Mouse (Mus musculus) c-Kit-positive CD71-positive TER-119-positive erythroid progenitor cells, embryonic 14.5 days (primary cell): Measurements from ENCODE around the gene Prkab1.

ENCODE experiments used
- DNase-seq: peaks from one replicate; pipeline ENCODE4 v3.0.0-alpha.2; 2013; ENCODE audit warnings: low spot score

Prkab1 gene

DNA sequence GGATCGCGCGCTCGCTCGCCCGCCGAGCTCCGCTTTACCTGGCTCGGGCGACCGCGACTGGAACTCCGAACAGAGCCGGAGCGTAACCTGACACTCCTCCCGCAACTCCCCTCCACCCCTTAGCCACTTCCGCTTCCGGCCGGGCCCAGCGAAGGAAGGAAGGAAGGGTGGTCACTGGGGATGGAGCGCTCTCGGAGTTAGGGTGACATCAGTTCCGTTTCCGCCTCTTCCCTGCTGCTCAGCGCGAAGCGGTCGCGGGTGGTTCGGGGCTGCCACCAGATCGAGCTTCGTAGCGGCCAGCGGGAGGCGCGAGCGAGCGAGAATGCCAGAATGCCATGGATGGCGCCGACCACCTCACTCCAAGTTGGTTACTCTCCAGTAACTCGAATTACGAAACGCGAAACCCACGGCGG lies at the start of gene Prkab1:
TSS of gene Prkab1 (minus strand) at position 182 of the 413 bp plus-strand sequence.
- DNase-seq, result peak; percentile 92

DNA sequence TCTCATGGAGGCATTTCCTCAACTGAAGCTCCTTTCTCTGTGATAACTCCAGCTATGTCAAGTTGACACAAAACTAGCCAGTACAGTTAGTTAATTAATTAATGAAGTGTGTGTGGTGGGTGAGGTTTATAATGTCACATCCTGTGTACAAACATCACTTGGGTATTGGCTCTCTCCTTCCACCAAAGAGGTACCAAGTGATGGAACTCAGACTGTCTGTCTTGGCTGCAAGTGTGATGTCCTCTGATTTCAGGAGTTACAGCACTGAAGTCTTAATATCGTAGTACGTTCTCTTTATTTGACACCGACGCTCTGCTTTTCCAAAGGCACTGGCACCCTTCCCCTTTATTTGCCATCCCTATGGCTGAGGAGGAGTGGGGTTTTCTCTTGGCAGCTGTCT lies 45.3 kb upstream of the Prkab1 start:
- no peak for DNase-seq

DNA sequence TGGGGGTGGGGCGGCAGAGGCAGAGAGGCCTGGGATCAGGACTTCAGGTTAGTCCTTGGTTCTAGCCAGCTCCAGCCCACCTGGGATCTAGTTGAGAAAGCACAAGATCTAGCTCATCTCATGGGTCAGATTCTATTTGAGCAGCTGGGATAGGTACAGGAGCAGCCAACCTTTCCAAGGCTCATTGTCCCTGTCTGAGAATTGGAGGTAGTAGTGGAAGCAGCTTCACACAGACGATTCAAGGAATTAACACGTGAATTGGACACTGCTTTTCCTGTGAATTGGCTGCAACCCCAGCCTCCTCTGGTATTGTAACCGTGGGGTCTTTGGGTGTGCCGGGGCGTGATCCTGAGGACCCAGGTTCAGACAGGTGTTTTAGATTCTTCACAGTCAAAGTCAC lies 28.5 kb upstream of the Prkab1 start:
- DNase-seq, result no peak

DNA sequence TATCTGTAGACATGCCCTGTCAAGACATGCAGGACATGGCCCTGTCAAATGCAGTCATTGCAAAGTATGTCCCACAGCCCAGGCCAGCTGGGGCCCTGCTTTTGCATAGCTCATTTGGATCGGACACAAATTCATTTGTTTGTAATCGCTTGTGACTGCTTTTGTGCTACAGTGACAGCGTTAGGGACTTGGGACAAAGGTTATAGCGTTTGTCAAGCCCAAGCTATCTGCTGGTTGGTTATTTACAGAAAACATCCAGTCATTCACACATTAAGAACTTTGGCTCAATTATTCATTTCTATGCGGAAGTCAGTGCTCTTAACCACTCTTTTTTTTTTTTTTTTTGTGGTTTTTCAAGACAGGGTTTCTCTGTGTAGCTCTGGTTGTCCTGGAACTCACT lies 27.9 kb upstream of the Prkab1 start:
- DNase-seq, result no peak

DNA sequence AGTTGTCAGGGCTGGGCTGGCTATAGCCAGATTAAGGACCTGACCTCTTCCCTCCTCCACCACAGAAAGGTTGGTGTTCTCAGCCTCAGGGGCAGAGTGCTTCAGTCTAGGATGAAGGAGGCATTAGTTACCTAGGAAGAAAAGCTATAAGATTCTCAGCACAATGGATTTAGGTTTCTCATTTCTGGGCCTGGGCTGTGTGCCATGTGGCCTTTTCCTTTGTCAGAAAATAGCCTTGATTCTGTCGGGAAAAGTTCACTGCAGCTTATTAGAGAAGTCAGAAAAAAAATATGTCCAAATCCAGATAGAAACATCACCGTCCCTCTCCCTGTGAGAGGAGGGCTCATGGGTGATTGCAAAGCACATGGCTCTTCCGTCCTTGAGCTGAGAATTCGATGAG lies 25.5 kb upstream of the Prkab1 start:
- DNase-seq, result no peak

DNA sequence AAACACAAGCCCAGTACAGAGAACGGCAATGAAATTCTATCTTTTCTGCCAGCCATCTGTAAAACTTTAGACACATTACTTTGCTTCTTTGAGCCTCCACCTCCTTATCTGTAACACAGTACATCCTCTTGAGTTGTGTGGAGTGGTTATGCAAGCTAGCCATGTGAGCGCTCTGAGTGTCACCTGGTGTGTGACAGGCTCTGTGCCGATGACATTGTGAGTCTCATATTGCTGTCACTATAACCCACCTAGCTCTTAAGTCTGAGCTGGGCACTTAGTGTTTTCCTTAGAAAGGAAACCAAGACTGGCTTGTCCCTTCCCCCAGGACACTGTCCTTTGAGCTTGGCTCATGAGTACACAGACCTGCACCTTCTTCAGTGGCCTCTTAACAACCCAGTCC lies 24.0 kb upstream of the Prkab1 start:
- no peak for DNase-seq

DNA sequence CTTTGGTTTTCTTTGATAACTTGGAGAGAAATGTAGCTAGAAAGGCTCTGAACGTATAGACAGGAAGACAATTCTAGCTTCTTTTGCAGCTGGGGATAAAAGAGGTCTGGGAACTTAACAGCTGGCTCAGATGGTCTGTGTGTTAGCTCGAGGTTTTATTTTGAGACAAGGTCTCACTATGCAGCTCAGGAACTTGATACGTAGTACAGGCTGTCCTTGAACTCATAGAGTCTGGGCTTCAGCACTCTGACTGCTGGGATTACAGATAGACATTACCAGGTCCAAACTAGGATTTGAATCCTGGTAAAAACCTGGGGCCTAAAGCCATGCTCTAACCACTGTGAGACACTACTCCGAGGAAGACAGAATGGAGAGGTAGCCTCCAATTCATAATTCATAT lies 21.9 kb upstream of the Prkab1 start:
- DNase-seq, result no peak

DNA sequence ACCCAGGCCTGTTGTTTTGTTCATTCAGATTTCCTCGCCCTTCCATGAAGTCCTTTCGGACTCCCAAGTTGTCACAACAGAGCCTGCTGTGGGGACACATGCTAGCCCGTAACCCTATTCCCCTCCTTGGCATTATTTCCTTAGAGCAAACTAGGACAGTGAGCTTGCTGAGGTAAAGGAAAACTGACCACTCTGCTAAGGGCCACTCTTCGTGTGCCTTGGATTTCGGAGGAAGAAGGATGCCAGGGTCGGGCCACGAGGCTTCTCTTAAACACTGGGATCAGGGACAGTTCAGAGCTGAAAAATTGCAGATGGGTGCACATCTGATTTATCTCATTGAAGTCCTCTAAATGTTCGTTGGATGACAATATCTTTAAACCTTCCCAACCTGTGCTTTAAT lies 21.3 kb upstream of the Prkab1 start:
- DNase-seq, result no peak

DNA sequence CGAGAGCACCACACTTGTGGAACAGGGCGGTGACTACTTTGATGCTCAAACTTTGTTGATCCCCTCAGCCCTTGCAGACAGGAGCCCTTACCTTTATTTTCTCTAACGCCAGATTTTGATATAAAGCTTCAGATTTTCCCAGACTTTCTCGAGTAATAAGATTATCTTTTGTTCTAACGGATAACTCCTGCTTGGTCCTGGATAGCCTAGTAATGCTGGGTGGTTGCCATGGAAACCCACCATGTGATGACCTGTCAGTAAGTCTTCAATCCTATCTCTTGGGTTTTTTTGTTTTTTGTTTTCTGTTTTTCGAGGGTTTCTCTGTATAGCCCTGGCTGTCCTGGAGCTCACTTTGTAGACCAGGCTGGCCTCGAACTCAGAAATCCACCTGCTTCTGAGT lies 17.9 kb upstream of the Prkab1 start:
- no peak for DNase-seq

DNA sequence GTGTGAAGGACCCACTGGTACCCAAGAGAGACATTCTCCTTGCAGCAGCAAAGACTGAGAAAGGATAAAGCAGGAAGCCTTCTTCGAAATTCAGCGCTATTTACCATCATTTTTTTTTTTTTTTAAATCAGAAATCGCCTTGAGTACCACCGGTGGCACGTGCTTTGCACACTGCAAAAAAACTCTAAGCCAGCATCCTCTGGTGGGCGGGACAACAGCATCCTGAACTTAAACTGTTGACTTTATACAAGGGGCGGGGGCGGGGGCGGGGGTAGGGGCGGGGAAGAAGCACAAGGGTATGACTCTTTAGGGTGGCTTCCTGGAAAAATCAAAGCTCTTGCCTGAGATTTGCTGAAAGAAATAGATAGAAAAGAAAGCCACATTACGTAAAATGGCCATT lies 15.4 kb upstream of the Prkab1 start:
- DNase-seq, result no peak

DNA sequence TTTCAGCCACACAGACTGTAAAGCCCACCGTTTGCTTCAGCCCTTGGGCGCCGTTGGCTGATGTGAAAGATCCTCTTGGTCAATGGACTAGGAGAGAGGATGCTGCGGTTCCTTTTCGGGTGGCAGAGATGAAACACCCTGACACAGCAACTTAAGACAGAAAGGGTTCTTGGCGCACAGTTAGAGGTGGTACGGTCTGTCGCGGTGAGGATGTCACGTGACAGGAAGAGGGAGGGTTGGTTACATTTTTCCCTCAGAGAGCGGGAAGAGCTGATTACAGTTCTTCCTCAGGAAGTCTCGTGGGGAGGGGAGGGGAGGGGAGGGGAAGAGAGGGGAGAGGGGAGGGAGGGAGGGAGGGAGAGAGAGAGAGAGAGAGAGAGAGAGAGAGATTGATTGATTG lies 13.4 kb upstream of the Prkab1 start:
- DNase-seq, result no peak

DNA sequence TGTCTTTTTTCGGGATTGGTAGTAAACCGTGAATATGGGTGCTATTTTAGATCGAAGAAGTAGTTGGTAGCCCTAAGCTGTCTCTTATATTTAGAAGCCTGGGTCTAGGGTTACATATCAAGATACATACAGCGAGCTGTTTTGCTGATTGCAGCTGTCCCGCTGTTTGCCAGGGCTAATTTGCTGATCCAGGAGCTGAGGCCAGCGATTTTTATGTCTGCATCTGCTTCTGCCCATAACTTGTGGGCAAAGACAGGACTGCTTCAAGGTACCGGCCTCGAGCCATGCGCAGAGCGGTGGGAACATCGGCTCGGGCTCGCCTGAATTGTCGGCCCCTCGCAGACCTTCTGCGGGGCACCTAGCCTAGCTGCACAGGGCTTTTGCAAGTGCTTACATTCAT lies 12.2 kb upstream of the Prkab1 start:
- DNase-seq, result no peak

DNA sequence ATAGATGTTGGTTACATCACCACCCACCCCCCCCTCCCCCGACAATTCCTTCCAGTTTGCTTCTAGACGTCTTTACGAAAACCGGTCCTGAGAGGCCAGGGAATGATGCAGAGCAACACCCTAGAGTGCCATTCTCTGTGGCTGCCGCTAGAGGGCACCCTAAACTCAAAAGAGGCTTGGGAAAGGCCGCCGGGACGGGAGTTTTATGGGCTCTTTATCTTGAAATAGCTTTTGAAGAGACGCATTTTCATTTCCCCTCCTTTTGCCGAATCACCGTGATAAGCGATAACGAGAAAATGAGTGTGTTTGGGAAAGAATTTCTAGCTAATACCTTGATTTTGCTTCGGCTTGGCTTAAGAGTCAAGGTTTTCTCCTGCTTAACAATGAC lies 6.9 kb upstream of the Prkab1 start:
- DNase-seq, result peak; percentile 88

DNA sequence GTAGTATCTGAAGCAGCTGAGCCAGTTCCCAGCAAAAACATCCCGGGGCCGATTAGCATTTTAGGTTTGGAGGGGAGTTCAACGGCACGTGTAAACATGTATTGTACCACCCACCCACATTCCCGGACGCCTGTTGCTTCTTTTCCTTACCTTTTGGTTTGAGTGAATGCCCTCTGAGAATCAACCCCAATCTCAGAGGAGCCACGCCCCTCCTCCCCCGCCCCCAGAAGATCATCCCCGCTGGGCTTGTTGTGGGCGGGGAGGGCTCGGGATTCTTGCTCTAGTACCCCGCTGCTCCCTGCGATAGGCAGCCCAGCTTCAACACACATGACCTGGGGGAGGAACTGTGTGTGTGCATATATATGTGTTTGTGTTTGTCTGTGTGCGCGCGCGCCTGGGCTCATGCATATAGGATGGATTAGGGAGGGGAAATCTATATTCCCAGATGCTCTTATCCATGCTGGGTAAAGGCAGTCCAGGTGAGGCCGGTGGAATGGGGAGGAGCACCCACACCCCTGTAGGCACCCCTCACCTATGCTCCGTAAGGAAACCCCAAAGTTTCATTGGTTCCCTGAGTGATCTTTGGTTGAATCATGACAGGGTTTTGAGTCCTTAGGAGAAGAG lies 6.4 kb upstream of the Prkab1 start:
- no peak for DNase-seq

DNA sequence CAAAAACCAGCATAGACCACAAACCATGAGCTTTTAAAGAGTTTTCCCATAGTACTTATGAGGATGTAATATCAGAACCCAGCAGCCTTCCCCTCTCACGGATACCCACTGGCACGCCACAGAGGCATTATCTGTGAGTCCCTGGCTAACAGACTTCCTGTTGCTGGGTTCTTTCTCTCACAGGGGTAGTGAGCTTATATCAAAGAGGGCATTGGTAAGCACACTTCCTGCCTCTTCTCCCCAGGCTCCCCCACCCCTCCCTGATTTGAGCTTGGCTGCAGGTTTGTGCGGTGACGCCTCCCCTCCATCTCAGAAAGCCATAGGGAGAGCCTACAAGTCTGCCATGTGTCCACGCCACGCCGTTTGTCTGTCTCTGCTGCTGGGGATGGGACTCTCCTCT lies 4.8 kb upstream of the Prkab1 start:
- DNase-seq, result no peak

DNA sequence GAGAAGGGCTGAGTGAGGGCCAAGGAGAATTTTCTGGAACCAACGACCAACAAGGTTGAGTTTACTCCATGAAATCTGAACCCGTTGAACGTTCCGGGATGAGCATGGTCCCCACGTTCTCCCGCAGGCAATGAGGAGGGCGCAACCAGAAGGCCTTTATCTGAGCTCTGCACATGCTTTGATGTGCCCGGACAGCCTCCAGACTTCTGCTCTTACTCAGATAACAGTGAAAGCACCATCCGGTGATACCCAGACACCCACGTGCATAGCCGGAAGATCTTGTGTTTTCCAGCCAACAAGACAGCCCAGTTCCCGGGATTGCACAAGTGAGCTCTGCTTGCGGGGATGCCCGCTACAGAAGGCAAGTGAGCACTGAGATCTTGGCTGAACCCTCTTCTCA lies 2.3 kb upstream of the Prkab1 start:
- peak; percentile 90 for DNase-seq

DNA sequence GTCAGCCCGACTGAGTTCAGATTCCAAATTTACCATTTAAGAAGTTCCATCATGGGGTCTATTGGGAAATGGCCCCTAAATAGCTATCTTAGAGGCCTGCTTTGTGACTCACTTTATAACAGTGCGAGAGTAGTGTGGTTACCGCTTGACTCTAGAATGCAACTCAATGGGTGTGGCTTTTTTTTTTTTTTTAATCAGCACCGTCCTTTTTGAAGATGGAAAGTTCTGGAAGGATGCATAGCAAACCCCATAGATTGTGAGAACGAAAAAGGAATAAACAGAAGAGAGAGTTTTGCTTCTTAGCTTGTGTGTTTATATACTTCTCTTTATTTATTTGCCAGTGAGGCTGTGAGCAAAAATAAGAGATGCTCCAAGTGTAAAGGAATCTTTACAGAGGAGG lies 1.8 kb upstream of the Prkab1 start:
- DNase-seq, result no peak

DNA sequence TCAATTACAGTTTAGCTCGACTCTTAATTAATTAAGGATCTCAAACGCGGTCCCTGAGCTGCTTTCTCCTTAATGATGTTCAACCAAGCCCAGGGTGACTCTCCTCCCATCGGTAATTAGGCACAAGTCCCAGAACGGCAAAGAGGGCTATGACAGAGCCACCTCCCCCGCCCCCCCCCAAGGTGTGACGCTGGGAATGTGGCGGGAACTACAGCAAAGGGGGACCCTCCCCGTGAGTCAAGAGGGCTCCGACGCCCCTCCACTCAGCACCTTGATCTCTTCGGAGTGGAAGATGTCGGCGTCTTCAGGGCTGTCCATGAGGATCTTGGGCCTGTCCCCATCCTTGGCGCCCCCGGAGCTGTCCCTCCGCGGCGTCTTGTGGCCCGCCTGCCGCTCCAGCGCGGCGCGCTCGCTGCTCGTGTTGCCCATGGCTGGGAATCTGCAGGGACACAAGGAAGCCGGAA lies 455 bp downstream of the Prkab1 start:
- no peak for DNase-seq

DNA sequence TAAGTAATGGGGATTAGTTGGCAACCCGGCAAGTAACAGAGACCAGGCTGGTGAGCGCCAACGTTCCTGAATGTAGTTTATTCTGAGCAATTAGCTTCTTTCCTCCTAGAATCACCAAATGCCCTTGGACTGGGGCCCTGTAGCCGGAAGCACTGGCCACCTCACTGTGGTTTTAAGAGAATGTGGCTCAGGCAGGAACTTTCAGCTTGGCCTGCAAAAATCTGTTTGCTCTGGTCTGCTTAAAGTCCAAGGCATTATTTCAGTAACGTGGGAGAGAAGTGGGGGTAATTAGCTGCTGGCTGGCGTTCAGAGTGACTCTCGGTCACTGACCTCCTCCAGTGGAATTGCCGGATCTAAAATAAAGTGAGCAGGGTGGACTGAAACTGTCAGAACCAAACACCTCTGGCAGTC lies 1.1 kb downstream of the Prkab1 start:
- no peak for DNase-seq

DNA sequence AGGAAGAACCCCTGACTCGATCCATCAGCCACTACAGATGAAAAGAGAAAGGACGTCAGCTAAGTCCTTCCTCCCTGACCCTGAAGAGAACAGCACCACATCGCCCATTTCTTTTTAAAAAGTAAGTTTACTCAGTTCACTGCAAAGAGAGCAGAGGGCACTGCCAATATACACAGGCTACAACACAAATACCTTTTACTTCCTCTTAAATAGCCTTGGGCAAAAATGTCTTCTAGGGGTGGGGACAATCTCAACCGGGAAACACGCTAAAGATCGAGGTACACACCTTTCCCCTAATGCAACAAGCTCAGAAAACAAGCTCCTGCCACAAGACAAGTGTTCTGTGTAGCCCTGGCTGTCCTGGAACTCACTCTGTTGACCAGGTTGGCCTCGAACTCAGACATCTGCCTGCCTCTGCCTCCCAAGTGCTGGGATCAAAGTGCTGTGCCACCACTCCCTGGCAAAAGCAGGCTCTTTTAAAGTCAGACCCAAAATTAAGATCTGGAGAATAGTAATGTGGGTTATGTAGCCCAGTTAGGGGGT lies 1.6 kb downstream of the Prkab1 start:
- DNase-seq, result no peak

DNA sequence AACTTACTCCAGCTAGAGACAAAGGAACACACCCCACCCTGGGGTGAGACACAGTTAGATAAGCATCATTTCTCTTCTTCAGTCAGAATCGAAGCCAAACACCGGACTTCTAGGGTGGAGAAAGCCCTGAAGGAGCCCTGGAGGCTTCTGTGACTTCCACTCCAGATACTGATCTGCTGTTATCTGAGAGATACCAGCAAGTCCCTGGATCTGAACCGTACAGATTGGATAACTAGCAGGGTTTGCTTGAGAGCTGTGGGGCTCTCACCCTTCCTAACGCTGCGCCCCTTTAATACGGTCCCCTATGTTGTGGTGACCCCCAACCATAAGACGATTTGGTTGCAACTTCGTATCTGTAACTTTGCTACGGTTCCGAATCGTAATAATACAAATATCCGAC lies 2.2 kb downstream of the Prkab1 start:
- no peak for DNase-seq

DNA sequence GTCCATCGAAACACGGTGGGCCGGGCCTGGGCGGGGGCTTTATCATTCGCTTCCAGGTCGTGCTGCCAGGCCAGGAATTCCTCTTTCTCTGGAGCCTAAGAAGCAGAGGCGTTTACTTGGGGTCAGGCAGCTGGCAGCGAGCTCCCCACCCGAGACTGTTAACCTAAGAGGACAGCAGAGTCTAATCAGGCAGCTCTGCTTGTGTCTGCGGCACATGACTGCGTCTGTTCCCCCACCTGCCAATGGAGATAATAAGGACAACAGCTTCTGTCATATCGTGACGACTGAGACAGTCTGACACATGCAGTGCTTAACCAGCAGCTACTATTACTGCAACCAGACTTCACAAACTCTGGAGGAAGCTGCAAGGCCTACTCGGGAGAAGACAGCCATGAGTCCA lies 2.8 kb downstream of the Prkab1 start:
- peak; percentile 79 for DNase-seq

DNA sequence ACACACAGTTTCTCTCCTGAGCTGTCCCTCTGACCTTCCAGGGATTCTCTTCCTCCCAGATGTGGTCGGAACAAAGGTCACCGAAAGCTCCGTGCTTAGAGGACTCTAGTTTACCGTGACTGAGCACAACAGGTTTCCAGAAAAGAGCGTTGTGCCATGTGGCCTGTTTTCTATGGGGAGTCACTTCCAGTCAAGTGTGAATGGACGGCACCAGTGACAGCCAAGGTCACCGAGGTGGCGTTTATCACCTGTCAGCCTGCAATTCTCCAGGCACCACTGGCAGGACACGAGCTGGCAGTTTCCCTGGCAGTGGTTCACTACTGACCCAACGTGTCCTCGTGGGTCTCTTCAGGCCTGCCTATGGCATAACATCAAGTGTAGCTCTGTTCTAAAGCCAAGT lies 4.9 kb downstream of the Prkab1 start:
- no peak for DNase-seq

DNA sequence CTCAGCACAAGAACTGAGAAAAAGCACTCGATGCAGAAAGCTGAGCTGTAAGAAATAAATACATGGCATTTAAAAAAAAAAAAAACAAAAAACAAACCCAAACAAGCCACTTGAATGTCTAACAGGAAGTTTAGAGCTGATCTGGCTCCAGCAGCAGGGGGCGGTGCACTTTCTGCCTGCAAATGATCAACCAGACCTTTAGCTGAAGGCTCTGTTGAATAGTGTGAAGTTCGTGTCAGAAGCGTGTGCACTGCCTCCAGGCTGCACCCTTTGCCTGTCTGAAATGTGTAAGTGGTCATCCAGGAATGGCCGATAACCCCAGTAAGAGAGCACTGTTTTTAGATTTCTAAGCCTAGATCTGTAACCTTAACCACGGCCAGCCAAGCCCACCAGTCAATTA lies 5.5 kb downstream of the Prkab1 start:
- no peak for DNase-seq

DNA sequence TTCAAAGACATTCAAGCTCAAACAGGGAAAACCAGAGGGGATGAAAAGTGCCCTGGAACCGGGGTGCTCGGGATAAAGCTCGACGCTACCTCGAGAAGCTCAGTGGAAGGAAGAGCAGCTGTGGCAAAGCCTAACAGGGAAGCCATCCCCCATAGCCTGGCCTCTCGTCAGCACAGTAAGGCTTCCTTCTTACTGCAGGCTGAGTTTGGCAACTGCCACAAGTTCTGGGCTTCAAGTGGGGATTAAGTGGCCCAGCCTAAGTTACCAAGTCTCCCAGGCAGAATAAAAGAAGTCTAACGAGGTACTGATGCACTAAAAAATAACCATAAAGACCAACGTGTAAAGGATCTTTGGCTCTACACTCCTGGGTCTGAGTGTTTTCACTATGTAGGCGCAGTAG lies 6.1 kb downstream of the Prkab1 start:
- no peak for DNase-seq
